Mouse (Mus musculus) megakaryocyte progenitor cell, adult 5-6 weeks (primary cell): ENCODE measurements at regions not wholly inside any gene's neighbourhood (a gene's known extent, or its start where the extent isn't known, plus 50 kb on each side); places are given as distances from the start of the nearest gene placed in this dataset.

Source experiments
- ATAC-seq: replicated peaks from 2 replicates; pipeline ENCODE4 v1.8.0; 2016; ENCODE audit warnings: mild to moderate bottlenecking, moderate TSS enrichment, inconsistent platforms; ENCODE audit not compliant: poor library complexity

DNA sequence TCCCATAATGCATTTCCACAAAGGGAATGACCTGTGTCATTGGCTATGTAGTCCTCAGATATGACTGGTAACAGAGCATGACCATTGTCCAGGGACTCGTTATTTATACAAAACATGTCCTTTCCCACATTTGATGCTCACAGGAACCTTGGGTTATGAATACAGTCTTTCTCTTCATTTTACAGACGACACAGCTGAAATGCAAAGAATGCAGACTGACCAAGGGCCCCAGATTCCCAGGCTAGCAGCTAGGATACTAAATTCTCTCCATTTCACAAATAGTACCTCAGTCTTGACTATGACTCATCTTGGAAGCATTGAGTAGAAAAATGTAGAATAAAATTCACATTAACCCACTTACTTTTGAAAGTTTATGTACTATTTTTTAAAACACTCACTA is 182.7 kb upstream of the Sox4 start:
- ATAC-seq = no peak

DNA sequence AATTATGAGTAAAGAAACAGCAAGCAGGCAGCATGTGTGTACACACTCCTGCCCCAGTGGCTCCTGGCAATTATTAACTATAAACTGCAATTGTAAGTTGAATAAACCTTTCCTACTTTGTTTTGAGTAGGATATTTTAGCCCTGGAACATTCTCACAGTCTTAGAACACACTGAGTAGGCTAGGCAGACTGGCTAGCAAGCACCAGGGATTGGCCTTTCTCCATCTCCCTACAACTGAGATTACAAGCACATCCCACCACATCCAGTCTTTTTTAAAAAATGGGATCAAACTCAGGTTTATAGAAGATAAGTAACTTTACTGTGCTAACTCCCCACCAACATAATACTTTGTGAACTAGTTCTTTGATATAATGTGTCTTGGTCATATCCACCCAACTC is 174.0 kb upstream of the Sox4 start:
- no peak for ATAC-seq

DNA sequence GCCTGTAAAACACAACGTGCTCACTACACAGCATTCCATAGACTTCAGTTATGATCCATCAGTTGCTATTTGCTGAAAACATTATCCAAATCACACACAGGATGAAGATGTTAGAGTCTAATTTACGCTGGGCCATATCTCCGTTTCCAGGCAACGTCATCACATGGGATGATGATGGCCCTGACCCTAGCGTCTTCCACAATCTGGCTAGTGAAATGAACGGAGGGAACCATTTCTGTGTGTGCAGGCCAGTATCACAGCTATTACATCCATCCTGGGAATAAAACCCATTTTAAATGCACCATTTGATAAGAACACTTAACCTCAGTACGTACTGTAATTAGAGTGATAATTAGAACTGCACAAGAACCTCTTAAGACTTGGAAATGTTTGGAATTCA is 170.0 kb upstream of the Sox4 start:
- ATAC-seq = no peak

DNA sequence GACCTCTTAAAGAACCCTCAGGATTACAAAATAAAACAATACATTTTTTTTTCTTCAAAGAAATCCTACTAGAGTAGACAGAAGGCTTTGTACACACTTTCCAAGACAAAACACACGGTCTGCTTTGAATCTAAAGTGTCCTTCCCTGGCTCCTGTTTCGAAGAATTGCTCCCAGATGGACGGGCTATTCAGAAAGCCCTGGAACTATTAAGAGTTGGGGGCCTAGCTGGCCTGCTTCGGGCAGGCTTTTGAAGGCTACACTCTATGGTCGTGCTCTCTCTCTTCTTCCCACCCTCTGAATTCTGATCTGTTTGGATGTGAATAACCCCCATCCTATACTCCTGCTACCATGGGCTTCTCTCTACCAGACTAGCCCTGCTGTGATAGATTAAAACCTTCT is 167.6 kb upstream of the Sox4 start:
- no peak for ATAC-seq

DNA sequence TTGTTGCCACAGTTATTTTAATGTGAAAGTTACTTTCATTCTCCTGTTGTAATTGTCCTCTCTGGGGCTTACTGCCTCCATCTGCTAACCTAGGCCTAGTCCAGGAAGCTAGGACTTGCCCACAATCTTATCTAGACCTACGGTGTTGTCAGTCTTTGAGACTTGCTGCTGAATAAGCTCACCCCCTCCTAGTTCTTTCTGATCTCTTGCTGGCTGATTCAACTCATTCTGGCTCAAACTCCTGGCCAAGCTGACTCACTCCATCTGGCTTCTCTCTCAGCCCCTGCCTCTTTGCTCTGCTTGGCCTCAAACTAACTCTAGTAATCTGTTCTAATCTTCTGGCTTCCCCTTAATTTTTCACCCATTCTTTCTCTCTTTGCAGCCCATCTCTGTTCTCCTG is 165.8 kb upstream of the Sox4 start:
- no peak for ATAC-seq

DNA sequence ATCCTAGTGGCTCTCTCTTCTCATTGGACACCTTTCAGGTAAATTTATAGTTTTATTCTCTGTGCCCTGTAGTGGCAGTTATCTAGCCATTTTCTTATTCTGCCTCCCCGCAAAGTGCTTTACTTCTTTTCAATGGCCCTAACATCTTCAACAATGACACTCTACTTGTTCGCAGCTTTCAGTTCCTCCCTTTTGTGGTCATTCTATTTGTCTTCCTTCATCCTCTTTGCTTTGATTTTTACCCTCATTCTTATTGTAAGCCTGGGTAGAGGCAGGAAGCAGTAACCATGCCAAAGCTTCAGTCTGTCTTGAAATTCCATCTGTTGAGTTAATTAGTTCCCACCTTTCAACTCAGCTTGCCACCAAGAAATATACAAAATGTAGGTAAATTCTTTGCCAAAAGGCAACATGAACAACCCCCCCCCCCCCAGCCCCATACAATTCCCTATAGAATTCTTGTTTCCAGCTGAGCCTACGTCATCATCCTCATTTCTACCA is 161.5 kb upstream of the Sox4 start:
- no peak for ATAC-seq

DNA sequence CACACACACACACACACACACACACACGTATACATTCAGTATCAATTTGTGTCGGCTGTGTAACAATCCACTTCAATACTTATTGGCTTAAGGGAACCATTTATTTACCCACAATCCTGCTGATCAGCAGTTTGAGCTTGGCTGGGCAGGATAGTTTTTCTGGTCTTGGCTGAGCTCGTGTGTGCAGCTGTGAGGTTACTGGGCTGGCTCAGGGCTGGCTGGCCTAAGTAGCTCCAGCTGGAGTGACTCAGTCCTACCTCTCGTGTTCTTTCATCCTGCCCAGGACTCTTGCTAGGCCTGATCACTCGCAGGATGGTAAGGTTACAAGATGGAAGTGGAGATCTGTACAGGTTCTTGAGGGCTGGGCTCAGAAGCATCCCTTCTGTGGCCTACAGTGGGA is 156.6 kb upstream of the Sox4 start:
- no peak for ATAC-seq

DNA sequence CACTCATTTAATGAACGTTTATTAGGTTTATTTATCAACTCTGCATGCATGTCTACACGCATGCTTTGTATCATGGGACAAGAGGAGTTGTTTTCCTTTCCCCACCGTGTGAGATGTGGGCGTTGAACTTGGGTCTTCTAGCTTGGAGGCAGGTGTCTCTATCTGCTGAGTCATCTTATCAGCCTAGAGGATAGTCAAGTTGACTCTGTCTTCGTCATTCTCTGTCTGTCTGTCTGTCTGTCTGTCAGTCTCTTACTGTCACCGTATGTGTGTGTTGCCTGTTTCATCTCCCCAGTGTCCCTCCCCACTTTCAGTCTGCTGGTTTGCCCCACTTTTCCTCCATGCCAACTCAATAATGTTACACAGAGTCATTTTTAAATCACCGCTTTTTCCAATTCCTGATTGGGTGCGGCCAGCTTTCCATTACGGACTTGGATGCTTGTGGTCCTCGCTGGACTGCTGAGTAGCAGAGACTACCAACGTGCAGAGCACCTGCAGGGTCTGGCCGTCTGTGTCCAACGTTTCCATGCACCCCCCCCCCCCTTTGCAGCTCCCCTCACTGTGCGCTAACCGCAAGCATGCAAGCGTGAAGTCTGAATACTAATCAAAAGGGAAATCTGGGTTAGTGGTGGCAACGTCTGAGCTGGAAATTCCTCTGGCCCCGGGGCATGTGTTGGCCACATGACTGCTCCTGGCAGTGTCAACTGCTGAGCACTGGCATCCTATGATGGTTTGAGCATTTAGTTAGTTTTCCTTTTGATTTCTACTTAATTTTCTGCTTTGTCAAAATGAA is 155.7 kb upstream of the Sox4 start:
- no peak for ATAC-seq

DNA sequence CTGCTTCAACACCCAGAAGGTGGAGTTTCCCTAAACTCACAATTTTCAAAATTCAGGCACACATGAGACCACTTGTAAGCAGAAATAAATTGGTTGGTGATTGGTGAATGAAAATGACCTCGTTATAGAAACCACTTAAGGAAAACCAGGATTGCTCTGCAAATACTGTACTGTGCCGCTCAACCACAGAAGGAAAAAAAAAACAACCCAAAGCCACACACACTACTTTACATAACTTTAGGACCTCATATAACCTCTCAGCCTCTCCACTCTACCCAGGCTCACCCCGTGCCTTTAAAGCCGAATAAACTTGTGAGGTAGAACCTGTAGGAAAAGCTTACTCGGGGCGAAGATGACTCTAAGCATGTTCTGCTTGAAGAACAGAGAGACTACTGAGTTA is 154.7 kb upstream of the Sox4 start:
- ATAC-seq = no peak

DNA sequence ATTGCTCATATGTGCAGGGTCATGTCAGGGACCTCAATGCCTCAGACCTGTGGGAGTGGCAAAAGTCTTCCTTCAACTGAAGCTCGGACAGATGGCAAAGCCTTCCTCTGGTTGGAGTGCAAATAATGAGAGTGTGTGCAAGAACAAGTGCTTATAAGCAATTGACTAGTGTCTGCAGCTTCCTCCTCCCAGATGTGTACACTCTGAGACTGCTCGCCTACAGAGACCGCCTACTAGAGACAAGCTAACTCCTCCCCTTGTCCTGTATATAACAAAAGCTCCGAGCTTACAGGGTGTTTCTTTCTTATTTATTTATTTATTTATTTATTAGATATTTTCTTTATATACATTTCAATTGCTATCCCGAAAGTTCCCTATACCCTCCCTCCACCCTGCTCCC is 138.7 kb upstream of the Sox4 start:
- ATAC-seq = no peak

DNA sequence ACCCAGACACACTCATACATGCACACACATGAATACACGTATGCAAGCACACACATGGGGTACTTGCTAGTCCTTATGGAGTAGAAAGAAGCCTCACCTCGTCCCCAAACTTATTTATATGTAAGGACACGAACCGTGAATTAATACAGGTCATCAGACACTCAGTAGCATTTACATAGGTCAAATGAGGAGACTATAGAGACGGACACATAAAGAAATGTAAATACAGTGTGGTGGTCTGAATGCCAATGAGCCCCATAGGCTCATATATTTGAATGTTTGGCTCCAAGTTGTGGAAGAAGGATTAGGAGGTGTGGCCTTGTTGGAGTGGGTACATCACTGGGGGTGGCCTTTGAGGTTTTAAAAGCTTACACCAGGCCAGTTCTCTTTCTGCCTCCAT is 133.3 kb upstream of the Sox4 start:
- no peak for ATAC-seq

DNA sequence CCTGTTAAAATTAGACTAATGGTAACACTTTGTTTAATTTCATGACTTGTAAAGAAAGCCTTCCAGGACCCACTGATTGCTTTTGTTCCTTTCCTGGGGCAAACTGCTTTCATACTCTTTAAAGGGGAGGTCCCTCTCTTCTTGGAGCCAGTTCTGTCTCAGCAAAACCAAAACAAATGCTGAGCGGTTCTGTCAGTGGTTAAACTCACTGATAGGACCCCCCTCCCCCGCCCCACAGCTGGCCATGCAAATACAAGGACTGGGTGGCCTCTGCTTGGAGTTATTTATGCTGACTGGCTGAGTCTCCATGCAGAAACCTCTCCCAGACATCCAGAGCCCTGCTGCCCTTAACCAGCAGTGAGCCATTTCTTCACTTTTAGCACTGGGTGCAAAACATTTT is 127.6 kb upstream of the Sox4 start:
- ATAC-seq = no peak

DNA sequence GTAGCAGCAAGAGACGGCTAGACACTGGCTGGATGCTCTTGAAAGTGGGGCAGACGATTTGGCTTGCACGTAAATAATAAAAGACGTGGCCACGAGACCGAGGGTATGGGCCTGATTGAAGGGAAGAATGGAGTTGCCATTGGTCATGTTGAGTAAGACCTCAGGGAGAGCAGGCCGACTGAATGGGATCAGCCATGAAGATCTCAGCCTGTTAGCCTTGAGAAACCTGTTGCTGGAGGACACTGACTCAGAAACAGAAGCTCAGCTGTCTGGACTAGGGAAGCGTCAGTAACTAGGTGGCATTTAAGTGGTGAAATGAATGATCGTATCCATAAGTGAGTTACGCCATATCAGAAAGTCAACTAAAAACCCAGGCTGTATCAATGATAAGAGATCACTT is 126.3 kb upstream of the Sox4 start:
- no peak for ATAC-seq

DNA sequence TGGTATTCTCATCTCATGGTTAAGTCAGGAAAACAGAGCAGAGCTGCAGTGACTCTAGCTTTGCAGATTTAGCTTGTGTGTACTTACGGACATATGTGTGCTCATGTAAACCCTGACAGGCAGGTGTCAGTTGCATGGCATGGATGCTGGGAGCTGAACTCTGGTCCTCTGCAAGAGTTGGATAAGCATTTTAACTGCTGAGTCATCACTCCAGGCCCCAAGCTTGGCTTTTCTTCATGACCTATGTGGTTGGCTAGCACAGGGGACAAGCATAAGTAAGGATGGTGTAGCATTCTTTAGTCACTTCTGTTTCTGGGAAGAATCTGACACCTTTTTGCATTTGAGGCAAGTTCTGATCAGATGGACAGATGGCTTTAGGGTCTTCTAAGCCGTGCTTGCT is 120.1 kb upstream of the Sox4 start:
- no peak for ATAC-seq

DNA sequence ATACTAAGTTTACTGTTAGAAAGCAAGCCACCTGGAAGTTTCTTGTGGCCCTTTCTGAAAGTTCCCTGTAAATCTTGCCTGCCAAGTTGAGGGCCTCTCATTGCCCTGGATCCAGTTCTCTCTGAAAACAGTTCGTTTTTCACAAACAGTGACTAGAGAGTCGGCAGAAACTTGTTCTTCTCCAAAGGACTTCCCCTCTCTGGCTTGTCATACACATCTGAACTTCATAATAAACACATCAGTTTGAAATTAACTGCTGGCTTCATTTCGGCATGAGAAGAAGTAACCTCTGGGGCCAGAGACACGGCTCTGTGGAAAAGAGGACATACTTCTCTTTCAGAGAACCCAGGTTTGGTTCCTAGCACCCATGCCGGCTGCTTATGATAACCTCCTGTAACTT is 110.4 kb upstream of the Sox4 start:
- no peak for ATAC-seq

DNA sequence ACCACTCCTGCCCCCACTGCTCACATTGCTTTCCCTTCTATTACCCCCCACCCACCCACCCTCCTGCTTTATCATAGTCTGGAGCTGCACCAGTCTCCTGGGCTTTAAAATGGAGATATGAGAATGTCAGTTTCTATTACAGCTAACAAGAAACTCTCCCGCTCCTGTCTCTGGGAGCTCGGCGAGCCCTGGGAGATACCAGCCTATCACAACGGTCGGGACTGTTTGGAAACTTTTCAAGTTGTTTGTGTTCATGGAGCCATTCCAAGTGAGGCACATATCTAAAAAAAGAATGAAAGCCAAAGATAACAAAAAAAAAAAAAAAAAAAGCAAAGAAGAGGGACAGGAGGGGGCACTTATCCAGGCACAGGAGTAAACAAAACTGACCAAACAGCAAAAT is 105.2 kb upstream of the Sox4 start:
- no peak for ATAC-seq

DNA sequence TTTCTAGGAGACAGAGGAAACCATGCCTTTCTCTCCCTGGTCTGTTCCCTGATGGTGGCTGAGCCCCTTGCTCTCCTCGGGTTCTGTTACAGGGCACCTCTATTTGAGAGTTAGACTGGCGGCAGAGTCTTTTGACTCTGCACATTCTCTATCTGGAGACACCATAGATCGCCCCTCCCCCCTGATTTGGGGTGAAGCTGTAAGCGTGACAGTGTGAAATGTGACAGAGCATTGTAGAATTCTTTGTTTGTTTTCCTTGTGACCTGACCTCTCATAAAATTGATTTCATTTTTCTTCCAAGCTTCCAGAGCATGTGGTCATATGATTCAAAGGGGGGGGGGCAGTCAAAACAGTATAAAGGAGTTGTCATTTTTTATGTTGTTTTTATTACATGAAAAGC is 96.2 kb upstream of the Sox4 start:
- ATAC-seq = no peak

DNA sequence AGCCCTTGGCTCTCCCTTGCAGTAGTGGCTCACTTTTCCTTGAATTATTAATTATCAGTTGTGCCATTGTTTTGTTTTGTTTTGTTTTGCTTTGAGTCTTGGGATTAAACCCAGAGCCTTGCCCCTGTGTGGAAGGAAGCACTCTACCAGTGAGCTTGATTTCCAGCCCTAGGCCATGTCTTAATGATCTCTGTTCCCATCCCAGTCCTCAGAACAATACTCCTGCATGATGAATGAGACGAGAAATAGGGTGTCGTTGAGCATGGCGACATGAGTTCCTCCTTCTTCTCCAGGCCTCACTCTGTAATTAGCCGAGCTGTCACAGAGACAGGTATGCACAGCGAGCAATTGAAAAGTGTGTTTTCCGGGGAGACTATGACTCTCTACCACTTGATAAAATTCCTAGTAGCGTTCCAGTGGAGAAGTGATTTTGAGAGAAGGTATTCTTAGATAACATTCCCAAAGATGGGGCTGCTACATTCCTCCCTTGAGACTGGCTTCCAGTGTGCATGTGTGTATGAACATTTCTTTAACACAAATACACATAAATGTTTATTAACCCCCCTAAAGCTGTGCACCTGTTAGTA is 95.6 kb upstream of the Sox4 start:
- no peak for ATAC-seq

DNA sequence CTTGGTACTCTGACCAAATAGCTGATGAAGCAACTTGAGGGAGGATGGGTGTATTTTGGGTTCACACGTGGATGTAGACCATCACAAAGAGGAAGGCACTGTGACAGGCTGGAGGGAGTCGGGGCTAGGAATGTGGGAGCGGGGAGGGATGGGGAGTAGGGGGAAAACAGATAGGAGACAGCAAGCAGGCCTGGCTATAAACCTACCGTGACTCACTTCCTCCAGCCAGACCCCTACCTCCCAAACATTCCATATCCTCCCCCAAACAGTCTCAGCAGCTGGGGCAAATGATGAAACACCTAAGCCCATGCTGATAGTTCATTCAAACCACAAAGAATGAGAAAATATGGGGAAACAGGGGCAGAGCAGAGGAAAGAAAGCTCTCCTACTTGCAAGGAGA is 91.1 kb upstream of the Sox4 start:
- ATAC-seq = peak; percentile 44

DNA sequence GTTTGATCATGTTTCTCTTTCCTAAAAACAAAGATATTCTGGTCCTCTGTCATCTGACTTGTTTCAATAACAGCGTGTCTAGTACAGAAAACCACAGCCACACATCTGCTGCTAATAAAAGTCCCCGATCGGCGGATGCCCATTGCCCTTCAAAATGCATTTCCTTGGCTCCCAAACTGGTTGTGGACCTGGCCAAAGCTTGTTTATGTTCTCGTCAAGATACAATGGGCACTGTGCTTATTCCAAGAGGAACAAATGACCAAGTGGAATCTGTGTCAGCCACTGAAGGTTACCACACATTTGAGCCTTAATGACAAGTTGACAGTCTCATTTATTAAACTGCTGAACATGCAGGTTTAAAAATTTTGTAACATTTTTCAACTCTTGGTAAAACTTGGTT is 86.8 kb upstream of the Sox4 start:
- ATAC-seq = no peak

DNA sequence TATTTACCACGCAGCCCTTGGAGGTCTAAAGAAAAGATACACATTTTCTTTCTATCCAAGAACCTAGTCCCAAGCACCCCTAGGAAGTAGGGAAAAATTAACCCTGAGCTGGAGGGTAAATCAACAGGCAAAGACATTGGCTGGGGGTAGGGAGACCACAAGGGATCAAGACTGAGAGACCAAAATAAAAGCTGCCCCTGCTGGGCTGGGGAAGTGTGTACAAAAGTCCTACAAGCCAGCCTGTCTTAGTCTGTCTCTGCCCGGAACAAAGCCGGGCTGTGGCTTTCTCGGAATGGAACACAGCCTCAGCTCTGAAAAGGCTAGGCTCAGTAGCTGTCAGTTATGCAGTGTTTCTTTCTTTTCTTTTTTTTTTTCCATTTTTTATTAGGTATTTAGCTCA is 81.4 kb upstream of the Sox4 start:
- ATAC-seq = no peak

DNA sequence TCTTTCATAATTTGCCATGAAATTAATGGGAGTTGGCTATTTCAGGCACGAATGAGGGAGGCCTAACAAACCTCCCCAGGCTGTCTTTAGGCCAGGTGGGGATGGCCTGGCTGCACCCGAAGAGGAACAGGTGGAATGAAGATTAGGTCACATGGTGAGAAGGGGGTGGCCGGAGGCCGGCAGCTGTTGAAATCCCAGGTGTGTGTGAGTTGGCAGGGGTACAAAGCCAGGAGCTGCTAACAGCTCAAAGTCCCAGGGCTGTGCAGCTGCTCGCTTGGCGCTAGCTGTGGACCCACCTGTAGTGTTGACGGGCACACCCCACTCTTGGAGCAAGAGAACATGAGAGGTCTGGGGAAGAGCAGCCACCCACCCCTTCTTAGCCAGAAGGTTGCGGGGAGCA is 80.9 kb upstream of the Sox4 start:
- ATAC-seq = no peak

DNA sequence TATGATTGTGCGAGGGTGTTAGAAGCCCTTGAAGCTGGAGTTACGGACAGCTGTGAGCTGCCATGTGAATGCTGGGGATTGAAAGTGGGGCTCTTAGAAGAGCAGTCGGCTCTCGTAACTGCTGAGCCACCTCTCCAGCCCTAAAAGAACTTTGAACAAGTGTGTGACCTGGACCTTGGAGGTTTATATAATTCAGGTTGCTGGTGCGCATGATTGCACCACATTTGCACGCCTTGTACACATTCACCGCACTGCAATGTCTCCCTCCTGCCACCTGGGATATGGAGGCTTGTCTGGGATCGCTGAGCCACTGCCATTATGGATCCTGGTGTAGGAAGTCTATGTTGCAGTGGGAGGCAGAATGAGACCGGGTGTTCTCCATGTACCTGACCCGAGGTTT is 73.6 kb upstream of the Sox4 start:
- ATAC-seq = no peak
